Mouse (Mus musculus) small intestine, adult 2 months (tissue): ENCODE results near the gene Nek5.

Experiments used
- CTCF ChIP-seq: fragments of 200-500 bp; IDR thresholded peaks from 2 replicates; pipeline ENCODE4 v1.5.1; 2012; ENCODE audit warnings: low read depth, mild to moderate bottlenecking, control low read depth, inconsistent platforms, low read length, moderate library complexity, mixed read lengths; ENCODE audit not compliant: insufficient replicate concordance, insufficient read length; ENCODE audit errors: extremely low read depth
- POLR2A ChIP-seq: fragments of 200-500 bp; IDR thresholded peaks from 2 replicates; pipeline ENCODE4 v1.6.1; 2012; ENCODE audit warnings: low read depth, mild to moderate bottlenecking, control low read depth, inconsistent platforms, low read length, moderate library complexity

DNA sequence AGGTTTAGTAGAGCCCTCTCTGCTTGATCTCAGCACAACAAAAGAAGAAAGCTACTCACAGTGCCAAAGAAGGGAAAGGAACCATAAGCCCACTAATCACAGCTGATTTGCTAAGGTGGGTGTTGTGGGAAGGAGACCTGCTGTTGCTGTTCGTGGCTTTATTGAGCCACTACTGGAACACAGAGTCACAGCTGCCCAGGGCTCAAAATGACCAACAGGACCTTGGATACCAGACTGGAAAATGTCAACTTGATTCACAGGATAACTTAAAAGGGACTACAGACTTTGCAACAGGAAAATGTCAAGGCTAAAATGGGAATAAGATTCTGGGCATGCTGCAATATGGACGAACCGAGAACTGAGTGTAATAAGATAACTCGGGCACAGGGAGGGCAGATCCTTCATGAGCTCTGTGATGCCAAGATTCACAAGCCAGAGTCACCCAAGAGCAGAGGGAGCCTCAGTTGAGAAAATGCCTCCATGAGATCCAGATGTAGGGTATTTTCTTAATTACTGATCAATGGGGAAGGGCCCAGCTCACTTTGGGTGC, 17.1 kb upstream of the Nek5 start:
- TF ChIP-seq POLR2A (no peak), CTCF (no peak)
